Mouse (Mus musculus) lung, adult 2 months (tissue): ENCODE results near the gene Xrcc1.

Experiments
- CTCF ChIP-seq: fragments of 200-500 bp; IDR thresholded peaks from 2 replicates; pipeline ENCODE4 v1.5.1; 2011; ENCODE audit warnings: mild to moderate bottlenecking, low read length, control low read depth; ENCODE audit not compliant: insufficient read depth
- POLR2A ChIP-seq: fragments of 200-500 bp; IDR thresholded peaks from 2 replicates; pipeline ENCODE4 v1.6.1; 2011; ENCODE audit warnings: low read depth, mild to moderate bottlenecking, control low read depth, low read length, borderline replicate concordance; ENCODE audit errors: extremely low read depth

- TF ChIP-seq CTCF = no peak
- TF ChIP-seq POLR2A = peak; percentile 15; the same call in 1 of the 2 replicates
These were observed 41.4 kb downstream of the Xrcc1 start, which contains the start of the genes Ethe1 and Zfp575 for GRCm38 (mm10) chr7:24587330-24588105.
